Mouse (Mus musculus) layer of hippocampus, adult 2 months (tissue): ENCODE results near the gene Wdpcp. TPM values are rescaled to one million over a fixed set of nuclear protein-coding genes. Genes with fewer than 3 reads are reported as not detected.

Experiments
- DNase-seq, 2 experiments: peaks; one replicate each; pipeline ENCODE4 v3.0.0; 2022; ENCODE audit warnings: low spot score in 2 of 2
- H3K27ac ChIP-seq: fragments of 200-600 bp; 2 replicates; pipeline ENCODE4 v1.8.1; 2022
- H3K4me3 ChIP-seq: fragments of 200-600 bp; 2 replicates; pipeline ENCODE4 v1.8.1; 2022; ENCODE audit warnings: mild to moderate bottlenecking
- CTCF ChIP-seq: fragments of 200-600 bp; conservative IDR thresholded peaks from 2 replicates; pipeline ENCODE4 v1.8.1; 2022; ENCODE audit warnings: antibody characterized with exemption, mild to moderate bottlenecking, moderate library complexity
- total RNA-seq, 2 experiments: library from RNA; stranded (reverse); gene quantifications; 2 replicates each; pipeline ENCODE4 v1.2.3; 2021

Gene Wdpcp
- total RNA-seq, 2 experiments from 2014 or later = 10.5 to 13.0 TPM

GRCm38 (mm10) chr11:21615915-21616314 lies 43.9 kb downstream of the Wdpcp start:
- no peak overlapping the region for H3K4me3 ChIP-seq
- TF ChIP-seq CTCF = peak; percentile 77
- DNase-seq = no peak
- H3K27ac ChIP-seq = no peak overlapping the region

- DNase-seq = no peak
- Histone ChIP-seq H3K4me3 (no peak overlapping the region), H3K27ac (no peak overlapping the region)
- no peak for TF ChIP-seq CTCF
These were observed 62.3 kb downstream of the Wdpcp start for GRCm38 (mm10) chr11:21634171-21634907.

GRCm38 (mm10) chr11:21638341-21638740 lies 66.3 kb downstream of the Wdpcp start:
- H3K27ac ChIP-seq = no peak overlapping the region
- TF ChIP-seq CTCF = no peak
- no peak overlapping the region for H3K4me3 ChIP-seq
- DNase-seq = no peak

- DNase-seq = no peak
- no peak for TF ChIP-seq CTCF
These were observed 67.5 kb downstream of the Wdpcp start for GRCm38 (mm10) chr11:21639534-21639933.

GRCm38 (mm10) chr11:21644231-21644630 lies 72.2 kb downstream of the Wdpcp start:
- Histone ChIP-seq H3K27ac (no peak overlapping the region), H3K4me3 (no peak overlapping the region)
- DNase-seq = no peak
- TF ChIP-seq CTCF = no peak

More at GRCm38 (mm10) chr11:21639534-21639933, 67.5 kb downstream of the Wdpcp start:
- H3K4me3 ChIP-seq = no peak overlapping the region
- H3K27ac ChIP-seq = no peak overlapping the region

GRCm38 (mm10) chr11:21646136-21646535 lies 74.1 kb downstream of the Wdpcp start:
- no peak overlapping the region for H3K4me3 ChIP-seq
- H3K27ac ChIP-seq = no peak overlapping the region
- no peak for DNase-seq
- no peak for TF ChIP-seq CTCF

- TF ChIP-seq CTCF = peak; percentile 85
- Histone ChIP-seq H3K27ac (no peak overlapping the region), H3K4me3 (no peak overlapping the region)
- DNase-seq = peak; percentile 13 to 31
These were observed 87.0 kb downstream of the Wdpcp start for GRCm38 (mm10) chr11:21658985-21659384.

- Histone ChIP-seq H3K27ac (no peak overlapping the region), H3K4me3 (no peak overlapping the region)
- no peak for DNase-seq
- TF ChIP-seq CTCF = peak; percentile 44
These were observed 105.0 kb downstream of the Wdpcp start for GRCm38 (mm10) chr11:21677034-21677433.

- Histone ChIP-seq H3K27ac (no peak overlapping the region), H3K4me3 (no peak overlapping the region)
- DNase-seq = peak; percentile 79 to 80
- TF ChIP-seq CTCF = no peak
These were observed 116.4 kb downstream of the Wdpcp start for GRCm38 (mm10) chr11:21688441-21688840.

- DNase-seq = no peak
- H3K27ac ChIP-seq = no peak overlapping the region
- TF ChIP-seq CTCF = no peak
- H3K4me3 ChIP-seq = no peak overlapping the region
These were observed 118.7 kb downstream of the Wdpcp start for GRCm38 (mm10) chr11:21690730-21691129.

- Histone ChIP-seq H3K4me3 (no peak overlapping the region), H3K27ac (no peak overlapping the region)
- no peak for DNase-seq
- no peak for TF ChIP-seq CTCF
These were observed 122.1 kb downstream of the Wdpcp start for GRCm38 (mm10) chr11:21694087-21694486.

- Histone ChIP-seq H3K4me3 (no peak overlapping the region), H3K27ac (no peak overlapping the region)
- DNase-seq = no peak
- no peak for TF ChIP-seq CTCF
These were observed 125.6 kb downstream of the Wdpcp start for GRCm38 (mm10) chr11:21697642-21698041.

GRCm38 (mm10) chr11:21713508-21713907 lies 141.5 kb downstream of the Wdpcp start:
- H3K27ac ChIP-seq = no peak overlapping the region
- DNase-seq = peak; percentile 14 to 27
- TF ChIP-seq CTCF = no peak
- no peak overlapping the region for H3K4me3 ChIP-seq

- no peak for DNase-seq
- no peak for TF ChIP-seq CTCF
- no peak overlapping the region for H3K4me3 ChIP-seq
- no peak overlapping the region for H3K27ac ChIP-seq
These were observed 142.0 kb downstream of the Wdpcp start for GRCm38 (mm10) chr11:21714065-21714464.
